Mouse (Mus musculus) C2C12 (cell line): Measurements from ENCODE around the gene Rpusd3.

Experiments
- CTCF ChIP-seq: IDR thresholded peaks from one replicate; pipeline ENCODE4 v1.5.1; 2011; ENCODE audit not compliant: control insufficient read depth, insufficient read depth, insufficient read length
- MAX ChIP-seq: IDR thresholded peaks from one replicate; pipeline ENCODE4 v1.6.1; 2011; ENCODE audit warnings: mild to moderate bottlenecking, control low read depth
- MYOD1 ChIP-seq: IDR thresholded peaks from one replicate; pipeline ENCODE4 v1.6.1; 2011; ENCODE audit warnings: low read depth; ENCODE audit not compliant: control insufficient read depth, insufficient read length

DNA sequence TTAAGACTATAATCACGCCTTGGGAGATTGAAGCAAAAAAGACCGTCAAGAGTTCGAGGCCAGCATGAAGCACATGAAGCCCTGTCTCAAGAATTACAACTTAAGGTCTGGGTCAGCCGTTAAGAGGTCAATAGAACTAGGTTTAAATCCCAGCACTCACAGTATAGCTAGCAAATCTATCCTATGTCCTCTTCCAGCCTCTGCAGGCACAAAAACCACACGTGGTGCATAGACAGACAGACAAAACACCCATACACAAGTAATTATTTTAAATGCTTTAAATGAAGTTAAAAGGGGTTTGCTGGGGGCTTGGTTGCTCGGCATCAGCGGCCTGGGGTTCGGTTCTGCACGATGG lies 22.9 kb upstream of the Rpusd3 start:
- TF ChIP-seq CTCF (no peak), MAX (no peak), MYOD1 (no peak)
